Mouse (Mus musculus): ENCODE measurements around the gene Rhov. TPM values are rescaled to one million over a fixed set of nuclear protein-coding genes. Genes with fewer than 3 reads are reported as not detected.

The Rhov gene
- total RNA-seq, 2 experiments from 2014 or later: 0.62 to 0.76 TPM

- DNase-seq (ENCODE audit: low spot score in 2 of 2): no peak
These were observed 30.8 kb downstream of the Rhov start for GRCm38 (mm10) chr2:119240075-119240818.

GRCm38 (mm10) chr2:119238671-119239070 lies 32.4 kb downstream of the Rhov start:
- DNase-seq (ENCODE audit: low spot score in 2 of 2): no peak

- no peak for DNase-seq (ENCODE audit: low spot score in 2 of 2)
These were observed 33.2 kb downstream of the Rhov start for GRCm38 (mm10) chr2:119237871-119238220.

GRCm38 (mm10) chr2:119237210-119237870 lies 33.7 kb downstream of the Rhov start, which contains the start of gene Spint1:
Spint1 (plus strand) TSS chr2:119237362.
- DNase-seq (ENCODE audit: low spot score in 2 of 2): peak in 1 of 2 experiments; percentile 9

- no peak for DNase-seq (ENCODE audit: low spot score in 2 of 2)
These were observed 34.3 kb downstream of the Rhov start for GRCm38 (mm10) chr2:119236682-119237209.

- no peak for DNase-seq (ENCODE audit: low spot score in 2 of 2)
These were observed 41.0 kb downstream of the Rhov start, which contains the start of gene Ppp1r14d for GRCm38 (mm10) chr2:119229775-119230704. Ppp1r14d (minus strand) TSS chr2:119229906.

Other genes with a start within 250 kb of the Rhov start
- 10 to 100 TPM; 20.0 to 20.2 TPM for gene Ccdc32, start 241.9 kb downstream of the Rhov start, total RNA-seq (2021)
- gene Rpusd2, start 236.5 kb downstream of the Rhov start, total RNA-seq (2021): 1 to 10 TPM; 8.6 to 8.7 TPM
- gene Knl1, start 224.2 kb downstream of the Rhov start, total RNA-seq (2021): 10 to 100 TPM; 11.6 to 13.5 TPM
- gene Rad51, start 158.5 kb downstream of the Rhov start, total RNA-seq (2021): 10 to 100 TPM; 13.5 to 17.3 TPM
- 10 to 100 TPM; 40.5 to 42.5 TPM for gene Rmdn3, start 114.2 kb downstream of the Rhov start, total RNA-seq (2021)
- gene Gchfr, start 103.5 kb downstream of the Rhov start, total RNA-seq (2021): 10 to 100 TPM in 1 of 2 experiments, 1 to 10 TPM in 1; 7.2 to 16.8 TPM
- under 1 TPM; 0.25 to 0.34 TPM for gene Gm14137, start 96.8 kb downstream of the Rhov start, total RNA-seq (2021)
- gene Zfyve19, start 62.7 kb downstream of the Rhov start, total RNA-seq (2021): 10 to 100 TPM; 38.8 to 43.2 TPM
- 10 to 100 TPM; 24.4 to 26.0 TPM for gene Dnajc17, start 62.5 kb downstream of the Rhov start, total RNA-seq (2021)
- not detected for gene Ppp1r14d, start 41.4 kb downstream of the Rhov start, total RNA-seq (2021)
- gene Spint1, start 33.9 kb downstream of the Rhov start, total RNA-seq (2021): 10 to 100 TPM in 1 of 2 experiments, 1 to 10 TPM in 1; 8.2 to 17.6 TPM
- gene Vps18, start 17.5 kb upstream of the Rhov start, total RNA-seq (2021): 10 to 100 TPM; 24.3 to 24.4 TPM
- 10 to 100 TPM; 13.8 to 15.0 TPM for gene Dll4, start 54.5 kb upstream of the Rhov start, total RNA-seq (2021)
- 1 to 10 TPM; 1.3 to 2.0 TPM for gene Chac1, start 80.0 kb upstream of the Rhov start, total RNA-seq (2021)
- gene Ino80, start 206.4 kb upstream of the Rhov start, total RNA-seq (2021): 10 to 100 TPM; 25.0 to 26.7 TPM